Mouse (Mus musculus) hindbrain, postnatal 0 days (tissue): ENCODE data around the gene Gxylt2. TPM values are rescaled to one million over a fixed set of nuclear protein-coding genes. Genes with fewer than 3 reads are reported as not detected.

Source experiments
- ATAC-seq: fragments of 200-750 bp; cut with Nextera tagmentation; 2 replicates; pipeline ENCODE4 v1.8.0; 2017; ENCODE audit warnings: mild to moderate bottlenecking, moderate TSS enrichment, moderate library complexity
- DNase-seq: peaks from one replicate; pipeline ENCODE4 v3.0.0-alpha.2; 2015; ENCODE audit warnings: low spot score
- H3K27ac ChIP-seq: fragments of 300-500 bp; sonication (generic); 2 replicates; pipeline ENCODE4 v1.5.1; 2014; ENCODE audit warnings: mild to moderate bottlenecking
- H3K27me3 ChIP-seq: fragments of 300-500 bp; sonication (generic); 2 replicates; pipeline ENCODE4 v1.6.1; 2014; ENCODE audit warnings: low read length, mixed read lengths; ENCODE audit not compliant: insufficient read depth
- H3K36me3 ChIP-seq: fragments of 300-500 bp; sonication (generic); 2 replicates; pipeline ENCODE4 v1.6.1; 2014; ENCODE audit warnings: low read length, mixed read lengths; ENCODE audit not compliant: insufficient read depth
- H3K4me1 ChIP-seq: fragments of 300-500 bp; sonication (generic); 2 replicates; pipeline ENCODE4 v1.6.1; 2014; ENCODE audit warnings: antibody characterized with exemption, low read length, mixed read lengths; ENCODE audit not compliant: insufficient read depth
- H3K4me2 ChIP-seq: fragments of 300-500 bp; sonication (generic); 2 replicates; pipeline ENCODE4 v1.6.1; 2014; ENCODE audit warnings: low read depth, mild to moderate bottlenecking, low read length, moderate library complexity, mixed read lengths
- H3K4me3 ChIP-seq: fragments of 300-500 bp; sonication (generic); 2 replicates; pipeline ENCODE4 v1.5.1; 2014; ENCODE audit warnings: low read length
- H3K9ac ChIP-seq: fragments of 300-500 bp; sonication (generic); replicated peaks from 2 replicates; pipeline ENCODE4 v1.6.1; 2014; ENCODE audit warnings: mild to moderate bottlenecking, low read length, moderate library complexity, mixed read lengths
- H3K9me3 ChIP-seq: fragments of 300-500 bp; sonication (generic); 2 replicates; pipeline ENCODE4 v1.6.1; 2016; ENCODE audit warnings: low read length, mixed read lengths
- CTCF ChIP-seq: IDR thresholded peaks from 2 replicates; pipeline ENCODE4 v1.5.1; 2016; ENCODE audit warnings: antibody characterized with exemption, control low read depth, low read depth
- WGBS: fragments of 180-500 bp; shearing (Covaris S2); extraction: QIAGEN DNeasy Blood & Tissue Kit; methylation state at CpG from one replicate; pipeline ENCODE4 v1.1.7; 2014; 5-methylcytosine and 5-hydroxymethylcytosine counted together
- polyA plus RNA-seq: library from polyadenylated mRNA; unstranded; fragments of >200 nt; fragmentation: Nextera tagmentation; extraction: Ambion mirVana; gene quantifications from 2 replicates; pipeline ENCODE4 v1.2.1, GENCODE M21; 2015
- total RNA-seq: library from RNA; depleted of rRNA; stranded (reverse); fragments of >200 nt; gene quantifications from 2 replicates; pipeline ENCODE4 v1.2.3, GENCODE M21; 2014

The Gxylt2 gene
- total and polyA plus RNA-seq, 2 experiments from 2014 or later, result 2.4 to 2.5 TPM

DNA sequence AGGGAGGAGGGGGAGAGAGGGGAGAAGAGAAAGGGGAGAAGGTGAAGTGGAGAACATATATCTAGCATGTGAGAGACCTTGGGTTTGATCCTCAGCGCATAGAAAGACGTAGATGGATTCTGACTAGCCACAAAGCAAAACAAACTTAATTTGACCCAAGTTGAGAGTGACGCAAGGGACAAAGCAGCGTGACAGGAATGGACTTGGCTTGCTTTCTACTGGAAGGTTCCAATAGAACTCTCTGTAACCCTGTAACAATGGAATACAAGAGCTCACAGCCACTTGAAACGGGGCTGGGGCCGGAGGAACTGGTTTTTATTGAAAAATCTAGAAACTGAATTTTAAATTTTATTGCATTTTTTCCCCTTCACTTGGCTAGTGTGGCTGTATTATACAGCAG, 127.2 kb downstream of the Gxylt2 start:
- ATAC-seq, result no peak
- 87% methylated on average over 6 of the region's 6 CpGs for WGBS
- peaks cover 4% of the 10 kb centered on the region; the same call in 1 of the 2 replicates for H3K36me3 ChIP-seq

GRCm38 (mm10) chr6:100833355-100833754, 128.8 kb downstream of the Gxylt2 start, which contains the start of gene Ppp4r2:
Gene Ppp4r2 (plus strand): TSS chr6:100833622.
- H3K27me3 ChIP-seq, result no peaks in the 10 kb centered on the region
- peaks cover 6% of the 10 kb centered on the region; the same call in 1 of the 2 replicates for H3K36me3 ChIP-seq
- H3K4me1 ChIP-seq, result peaks cover 4% of the 10 kb centered on the region; the same call in 1 of the 2 replicates
- peak within 1 kb of the TSS; percentile 78 for H3K4me3 ChIP-seq
- no peaks in the 10 kb centered on the region for H3K9me3 ChIP-seq
- DNase-seq (peak; percentile 97), ATAC-seq (peak; percentile 97)
- WGBS, result under 1% methylated on average over 42 of the region's 50 CpGs
- H3K4me2 ChIP-seq, result peak within 1 kb of the TSS; percentile 58
- H3K27ac ChIP-seq, result peak within 1 kb of the TSS; percentile 86
- H3K9ac ChIP-seq, result peak within 1 kb of the TSS; percentile 78
- no peak for TF ChIP-seq CTCF

More for the DNA sequence above, 127.2 kb downstream of the Gxylt2 start:
- Histone ChIP-seq H3K4me3 (no peak overlapping the region), H3K4me1 (peaks cover 4% of the 10 kb centered on the region; the same call in 1 of the 2 replicates), H3K27ac (no peak overlapping the region), H3K9me3 (no peaks in the 10 kb centered on the region), H3K9ac (no peak overlapping the region), H3K4me2 (no peak overlapping the region), H3K27me3 (no peaks in the 10 kb centered on the region)
- TF ChIP-seq CTCF, result no peak
- no peak for DNase-seq

GRCm38 (mm10) chr6:100833811-100834481, 129.4 kb downstream of the Gxylt2 start:
- H3K4me1 ChIP-seq, result peaks cover 4% of the 10 kb centered on the region; the same call in 1 of the 2 replicates
- H3K4me3 ChIP-seq, result peak overlapping the region; percentile 78
- DNase-seq, result peak; percentile 73
- peak overlapping the region; percentile 86 for H3K27ac ChIP-seq
- H3K4me2 ChIP-seq, result peak overlapping the region; percentile 58
- peak; percentile 62 for TF ChIP-seq CTCF
- H3K9me3 ChIP-seq, result no peaks in the 10 kb centered on the region
- H3K27me3 ChIP-seq, result no peaks in the 10 kb centered on the region
- peaks cover 6% of the 10 kb centered on the region; the same call in 1 of the 2 replicates for H3K36me3 ChIP-seq
- peak overlapping the region; percentile 78 for H3K9ac ChIP-seq
- peak; percentile 93 for ATAC-seq
- WGBS, result under 1% methylated on average over 54 of the region's 72 CpGs

DNA sequence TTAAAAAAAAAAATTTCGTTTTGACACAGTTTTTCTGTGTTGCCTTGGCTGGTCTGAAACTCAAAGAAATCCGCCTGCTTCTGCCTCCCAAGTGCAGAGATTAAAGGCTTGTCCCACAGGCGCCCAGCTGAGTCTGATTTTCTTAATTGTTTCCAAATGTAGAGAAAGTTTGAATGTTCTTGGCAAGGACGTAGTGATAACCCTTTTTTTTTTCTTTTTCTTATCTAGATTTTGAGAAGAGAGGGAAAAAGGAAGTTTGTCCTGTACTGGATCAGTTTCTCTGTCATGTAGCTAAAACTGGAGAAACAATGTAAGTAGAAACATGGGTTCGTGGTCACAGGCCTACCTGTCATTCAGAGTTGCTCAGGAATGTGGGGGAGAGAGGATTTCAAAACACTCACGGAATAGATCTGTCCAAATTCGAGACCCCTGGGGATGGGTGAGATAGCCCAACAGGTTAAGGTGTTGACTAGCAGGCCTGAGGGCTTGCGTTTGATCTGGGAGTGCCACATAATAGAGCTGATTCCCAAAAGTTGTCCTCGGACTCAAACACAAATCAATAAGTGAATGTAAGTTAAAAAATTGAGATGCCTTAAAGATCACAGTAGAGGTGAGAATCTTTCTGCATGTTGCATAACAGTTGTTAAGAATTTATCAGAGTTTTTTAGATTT, 130.1 kb downstream of the Gxylt2 start:
- Histone ChIP-seq H3K9me3 (no peaks in the 10 kb centered on the region), H3K4me3 (peak overlapping the region; percentile 78), H3K4me1 (peaks cover 4% of the 10 kb centered on the region; the same call in 1 of the 2 replicates), H3K27me3 (no peaks in the 10 kb centered on the region), H3K9ac (peak overlapping the region; percentile 78), H3K4me2 (peak overlapping the region; percentile 58), H3K27ac (0 out of 2 replicates have a peak overlapping the region, but pooled peaks have one; percentile 86), H3K36me3 (peaks cover 6% of the 10 kb centered on the region; the same call in 1 of the 2 replicates)
- 37% methylated on average over 9 of the region's 9 CpGs for WGBS
- ATAC-seq (no peak), DNase-seq (no peak)
- TF ChIP-seq CTCF, result no peak

GRCm38 (mm10) chr6:100845058-100845457, 140.5 kb downstream of the Gxylt2 start:
- no peaks in the 10 kb centered on the region for H3K4me1 ChIP-seq
- H3K27ac ChIP-seq, result no peak overlapping the region

GRCm38 (mm10) chr6:100847264-100847663, 142.7 kb downstream of the Gxylt2 start:
- TF ChIP-seq CTCF, result no peak
- ATAC-seq (no peak), DNase-seq (no peak)
- Histone ChIP-seq H3K9me3 (no peaks in the 10 kb centered on the region), H3K4me1 (no peaks in the 10 kb centered on the region), H3K4me3 (no peak overlapping the region), H3K27me3 (no peaks in the 10 kb centered on the region), H3K27ac (no peak overlapping the region), H3K4me2 (no peak overlapping the region), H3K9ac (no peak overlapping the region), H3K36me3 (no peaks in the 10 kb centered on the region)
- WGBS, result 89% methylated on average over 5 of the region's 5 CpGs

More at GRCm38 (mm10) chr6:100845058-100845457, 140.5 kb downstream of the Gxylt2 start:
- WGBS, result 96% methylated on average over 4 of the region's 4 CpGs
- ATAC-seq (no peak), DNase-seq (no peak)
- TF ChIP-seq CTCF, result no peak
- Histone ChIP-seq H3K4me2 (no peak overlapping the region), H3K36me3 (no peaks in the 10 kb centered on the region), H3K27me3 (no peaks in the 10 kb centered on the region), H3K9me3 (no peaks in the 10 kb centered on the region), H3K9ac (no peak overlapping the region), H3K4me3 (no peak overlapping the region)
